Mouse (Mus musculus) splenic B cell, adult 2 months (primary cell): Measurements from ENCODE around the gene Zmiz2.

Source experiments
- DNase-seq: peaks from one replicate; pipeline ENCODE4 v3.0.0-alpha.2; 2011; ENCODE audit warnings: low read depth, low spot score
- H3K27me3 ChIP-seq: 2 replicates; pipeline ENCODE4 v1.6.1; 2012; ENCODE audit warnings: mild to moderate bottlenecking, low read length, moderate library complexity, mixed read lengths; ENCODE audit not compliant: control insufficient read depth, poor library complexity, insufficient read depth, severe bottlenecking
- H3K36me3 ChIP-seq: 2 replicates; pipeline ENCODE4 v1.6.1; 2012; ENCODE audit warnings: mild to moderate bottlenecking, low read length, moderate library complexity, mixed read lengths; ENCODE audit not compliant: control insufficient read depth, poor library complexity, insufficient read depth, severe bottlenecking

Zmiz2 gene

GRCm38 (mm10) chr11:6388126-6388725 is 648 bp upstream of the Zmiz2 start:
- no peaks in the 10 kb centered on the region for H3K36me3 ChIP-seq
- H3K27me3 ChIP-seq: no peaks in the 10 kb centered on the region
- no peak for DNase-seq

GRCm38 (mm10) chr11:6389483-6389921 is 628 bp downstream of the Zmiz2 start:
- Histone ChIP-seq H3K36me3 (peaks cover 4% of the 10 kb centered on the region), H3K27me3 (no peaks in the 10 kb centered on the region)
- peak; percentile 40 for DNase-seq

- DNase-seq: no peak
- Histone ChIP-seq H3K27me3 (no peaks in the 10 kb centered on the region), H3K36me3 (peaks cover 4% of the 10 kb centered on the region)
These were observed 1.6 kb downstream of the Zmiz2 start for GRCm38 (mm10) chr11:6390376-6391053.

GRCm38 (mm10) chr11:6391516-6392276 is 2.8 kb downstream of the Zmiz2 start:
- Histone ChIP-seq H3K36me3 (peaks cover 8% of the 10 kb centered on the region), H3K27me3 (no peaks in the 10 kb centered on the region)
- peak; percentile 89 for DNase-seq

- H3K27me3 ChIP-seq: no peaks in the 10 kb centered on the region
- DNase-seq: peak; percentile 28
These were observed 4.0 kb downstream of the Zmiz2 start for GRCm38 (mm10) chr11:6392857-6393256.

GRCm38 (mm10) chr11:6393866-6394265 is 5.0 kb downstream of the Zmiz2 start:
- Histone ChIP-seq H3K36me3 (peaks cover 10% of the 10 kb centered on the region), H3K27me3 (no peaks in the 10 kb centered on the region)
- DNase-seq: no peak

More at GRCm38 (mm10) chr11:6392857-6393256, 4.0 kb downstream of the Zmiz2 start:
- H3K36me3 ChIP-seq: peaks cover 10% of the 10 kb centered on the region

GRCm38 (mm10) chr11:6395565-6395964 is 6.7 kb downstream of the Zmiz2 start:
- Histone ChIP-seq H3K36me3 (peaks cover 14% of the 10 kb centered on the region), H3K27me3 (no peaks in the 10 kb centered on the region)
- no peak for DNase-seq

GRCm38 (mm10) chr11:6398141-6398540 is 9.3 kb downstream of the Zmiz2 start:
- Histone ChIP-seq H3K27me3 (no peaks in the 10 kb centered on the region), H3K36me3 (peaks cover 22% of the 10 kb centered on the region)
- DNase-seq: no peak

- Histone ChIP-seq H3K36me3 (peaks cover 25% of the 10 kb centered on the region), H3K27me3 (no peaks in the 10 kb centered on the region)
- peak; percentile 88 for DNase-seq
These were observed 13.9 kb downstream of the Zmiz2 start for GRCm38 (mm10) chr11:6402515-6403510.

- Histone ChIP-seq H3K27me3 (no peaks in the 10 kb centered on the region), H3K36me3 (peaks cover 25% of the 10 kb centered on the region)
- no peak for DNase-seq
These were observed 15.0 kb downstream of the Zmiz2 start for GRCm38 (mm10) chr11:6403830-6404405.

GRCm38 (mm10) chr11:6404699-6405566 is 16.1 kb downstream of the Zmiz2 start:
- Histone ChIP-seq H3K36me3 (peaks cover 23% of the 10 kb centered on the region), H3K27me3 (no peaks in the 10 kb centered on the region)
- DNase-seq: no peak

GRCm38 (mm10) chr11:6405591-6406081 is 16.8 kb downstream of the Zmiz2 start:
- peaks cover 21% of the 10 kb centered on the region for H3K36me3 ChIP-seq

More at GRCm38 (mm10) chr11:6405591-6406081, 16.8 kb downstream of the Zmiz2 start:
- no peaks in the 10 kb centered on the region for H3K27me3 ChIP-seq
- no peak for DNase-seq
